Mouse (Mus musculus) urinary bladder, postnatal 36 days (tissue): ENCODE measurements around the gene Prdm10.
A peak's percentile ranks its signal among the peaks of the same experiment; 100 is the strongest.

Source experiments
- DNase-seq, 2 experiments: peaks; one replicate each; pipeline ENCODE4 v3.0.0; 2022; ENCODE audit warnings: low spot score in 2 of 2, mixed read lengths in 1 of 2

The Prdm10 gene

GRCm38 (mm10) chr9:31363698-31364609 is 83.6 kb downstream of the Prdm10 start:
- no peak for DNase-seq

GRCm38 (mm10) chr9:31365086-31365485 is 84.7 kb downstream of the Prdm10 start:
- DNase-seq: no peak

- DNase-seq: no peak
Observed at GRCm38 (mm10) chr9:31371740-31372139, 91.4 kb downstream of the Prdm10 start.

- DNase-seq: no peak
Observed at GRCm38 (mm10) chr9:31376661-31377060, 96.3 kb downstream of the Prdm10 start.

GRCm38 (mm10) chr9:31384786-31385499 is 104.6 kb downstream of the Prdm10 start:
- no peak for DNase-seq

GRCm38 (mm10) chr9:31385500-31385869 is 105.1 kb downstream of the Prdm10 start:
- DNase-seq: no peak

GRCm38 (mm10) chr9:31385947-31386354 is 105.6 kb downstream of the Prdm10 start, which contains the start of gene Nfrkb:
Gene Nfrkb, plus strand, starts transcription at chr9:31386192.
- peak; percentile 92 to 95 for DNase-seq

- no peak for DNase-seq
Observed at GRCm38 (mm10) chr9:31386368-31387180, 106.2 kb downstream of the Prdm10 start.

GRCm38 (mm10) chr9:31387206-31387605 is 106.9 kb downstream of the Prdm10 start:
- DNase-seq: no peak

GRCm38 (mm10) chr9:31400441-31400840 is 120.1 kb downstream of the Prdm10 start:
- peak; percentile 67 to 69 for DNase-seq

GRCm38 (mm10) chr9:31404311-31404710 is 124.0 kb downstream of the Prdm10 start:
- no peak for DNase-seq

- DNase-seq: peak; percentile 38 to 46
Observed at GRCm38 (mm10) chr9:31405217-31405616, 124.9 kb downstream of the Prdm10 start.

GRCm38 (mm10) chr9:31412165-31412564 is 131.8 kb downstream of the Prdm10 start:
- DNase-seq: no peak

- no peak for DNase-seq
Observed at GRCm38 (mm10) chr9:31418821-31419220, 138.5 kb downstream of the Prdm10 start.

- no peak for DNase-seq
Observed at GRCm38 (mm10) chr9:31422143-31422542, 141.8 kb downstream of the Prdm10 start.

GRCm38 (mm10) chr9:31428971-31429370 is 148.6 kb downstream of the Prdm10 start:
- no peak for DNase-seq

GRCm38 (mm10) chr9:31430011-31430410 is 149.7 kb downstream of the Prdm10 start:
- DNase-seq: no peak
